In the genomic region with DNA sequence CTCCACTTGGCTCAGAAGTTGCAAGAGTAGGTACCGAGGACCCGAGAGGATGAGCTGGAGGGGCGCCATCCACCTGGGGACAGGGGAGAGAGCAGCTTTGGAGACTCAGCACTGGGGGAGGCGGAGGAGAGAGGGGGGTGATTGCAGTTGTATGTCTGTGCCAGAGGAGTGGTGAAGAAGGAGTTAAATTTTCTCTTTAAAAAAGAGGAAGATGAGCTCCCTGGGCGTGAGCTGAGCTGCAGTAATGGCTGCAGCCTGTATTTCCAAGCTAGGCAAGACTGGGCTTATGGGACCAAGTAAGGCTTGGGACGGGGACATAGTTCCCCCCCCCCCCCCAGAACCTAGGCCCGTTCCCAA, we compare ENCODE assay signal across 1 mouse cellular context.
TF ChIP-seq lines count a peak whose summit lies in the region.

No protein-coding gene starts in this region.

TF ChIP-seq in MEL, 35 proteins besides CTCF, POLR2A, EP300 and RAD21 (continued from another document):
- TF ChIP-seq MYC (IDR thresholded peaks at IDR 0.05; ENCODE audit: low read depth, low read length) (peak; percentile 39), MAZ (IDR thresholded peaks at IDR 0.05; ENCODE audit: low read depth, low read length) (0 out of 2 replicates have a peak, but pooled peaks have one; percentile 5), ETS1 (IDR thresholded peaks at IDR 0.05; ENCODE audit: low read depth, low read length) (peak; percentile 26; the same call in 1 of the 2 replicates), CHD1 (IDR thresholded peaks at IDR 0.05; ENCODE audit: low read depth, low read length) (no peak; the same call in 1 of the 2 replicates), GABPA (IDR thresholded peaks at IDR 0.05; ENCODE audit: low read depth, low read length) (no peak)
TF ChIP-seq in MEL: peak in this region for 6.
